Mouse (Mus musculus) heart, postnatal 4 days (tissue): ENCODE results near the gene Ccdc83. TPM values are rescaled to one million over a fixed set of nuclear protein-coding genes. Genes with fewer than 3 reads are reported as not detected.

ENCODE experiments used
- DNase-seq: peaks from one replicate; pipeline ENCODE4 v3.0.0; 2021
- total RNA-seq, 2 experiments: library from RNA; stranded (reverse); gene quantifications; 2 replicates each; pipeline ENCODE4 v1.2.3; 2021

Gene Ccdc83
- total RNA-seq, 2 experiments from 2014 or later, result not detected

- DNase-seq, result no peak
Measured at GRCm38 (mm10) chr7:90259899-90260298, 5.7 kb downstream of the Ccdc83 start.

- DNase-seq, result no peak
Measured at GRCm38 (mm10) chr7:90258701-90259100, 6.9 kb downstream of the Ccdc83 start.

GRCm38 (mm10) chr7:90252946-90253345 lies 12.6 kb downstream of the Ccdc83 start:
- peak; percentile 36 for DNase-seq

- DNase-seq, result no peak
Measured at GRCm38 (mm10) chr7:90243643-90244042, 21.9 kb downstream of the Ccdc83 start.

- no peak for DNase-seq
Measured at GRCm38 (mm10) chr7:90243151-90243550, 22.4 kb downstream of the Ccdc83 start.

GRCm38 (mm10) chr7:90236289-90236905 lies 29.2 kb downstream of the Ccdc83 start:
- DNase-seq, result no peak

GRCm38 (mm10) chr7:90233921-90234320 lies 31.7 kb downstream of the Ccdc83 start:
- DNase-seq, result peak; percentile 50

GRCm38 (mm10) chr7:90231431-90231830 lies 34.1 kb downstream of the Ccdc83 start:
- no peak for DNase-seq

- DNase-seq, result peak; percentile 35
Measured at GRCm38 (mm10) chr7:90228884-90229283, 36.7 kb downstream of the Ccdc83 start.

- no peak for DNase-seq
Measured at GRCm38 (mm10) chr7:90228075-90228474, 37.5 kb downstream of the Ccdc83 start.

GRCm38 (mm10) chr7:90221487-90221886 lies 44.1 kb downstream of the Ccdc83 start:
- no peak for DNase-seq

GRCm38 (mm10) chr7:90218122-90218521 lies 47.5 kb downstream of the Ccdc83 start:
- no peak for DNase-seq

- DNase-seq, result no peak
Measured at GRCm38 (mm10) chr7:90216511-90216910, 49.1 kb downstream of the Ccdc83 start.

GRCm38 (mm10) chr7:90210947-90211346 lies 54.6 kb downstream of the Ccdc83 start:
- no peak for DNase-seq

GRCm38 (mm10) chr7:90210116-90210515 lies 55.5 kb downstream of the Ccdc83 start:
- DNase-seq, result no peak

- DNase-seq, result no peak
Measured at GRCm38 (mm10) chr7:90203914-90204313, 61.7 kb downstream of the Ccdc83 start.

GRCm38 (mm10) chr7:90201877-90202465 lies 63.6 kb downstream of the Ccdc83 start:
- DNase-seq, result no peak

GRCm38 (mm10) chr7:90200251-90200650 lies 65.3 kb downstream of the Ccdc83 start:
- DNase-seq, result no peak

- DNase-seq, result no peak
Measured at GRCm38 (mm10) chr7:90180635-90181034, 84.9 kb downstream of the Ccdc83 start.

- DNase-seq, result no peak
Measured at GRCm38 (mm10) chr7:90175576-90175975, 90.0 kb downstream of the Ccdc83 start.
